Comparison of ENCODE assay signal across 25 mouse cellular contexts in the genomic region with DNA sequence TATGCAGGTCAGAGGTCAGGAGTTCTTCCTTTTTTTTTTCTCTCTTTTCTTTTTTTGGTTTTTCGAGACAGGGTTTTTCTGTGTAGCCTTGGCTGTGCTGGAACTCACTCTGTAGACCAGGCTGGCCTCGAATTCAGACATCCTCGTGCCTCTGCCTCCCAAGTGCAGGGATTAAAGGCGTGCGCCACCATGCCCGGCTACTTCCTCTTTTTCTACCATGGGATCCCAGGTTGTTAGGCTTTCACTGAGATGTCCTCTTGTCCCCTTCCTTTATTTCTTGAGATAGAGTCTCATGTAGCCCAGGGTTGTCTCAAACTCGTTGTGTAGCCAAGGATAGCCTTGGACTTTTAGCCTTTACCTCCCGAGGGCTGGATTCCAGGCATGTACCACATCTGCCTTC. TPM values are rescaled to one million over a fixed set of nuclear protein-coding genes. Genes with fewer than 3 reads are reported as not detected.
DNase-seq lines count a peak whose midpoint lies in the region; ATAC-seq and TF ChIP-seq lines count a peak whose summit lies in the region.
"Had no signal": no experiment of that assay in that cellular context is flagged by ENCODE, and none has a peak within 500 bp of the region (broad histone marks: within the 10 kb centered on the region; RNA-seq: fewer than 3 reads in every experiment).

No protein-coding gene starts in this region.

- no peak for TF ChIP-seq POLR2A in testis, adult 2 months (IDR thresholded peaks at IDR 0.05; ENCODE audit: control insufficient read depth, low read depth, low read length)

- H3K4me3 ChIP-seq in heart, embryonic 14.5 days (ENCODE audit: control insufficient read depth in 1 of 2, insufficient read depth in 1 of 2, low read depth in 1 of 2, low read length in 2 of 2): no peak overlapping the region
- no peak overlapping the region for H3K4me3 ChIP-seq in testis, adult 2 months (ENCODE audit: control insufficient read depth, low read depth, low read length)
- H3K4me3 ChIP-seq: forebrain, embryonic 13.5 days; hindbrain, embryonic 10.5 days; hindbrain, embryonic 15.5 days; limb, embryonic 12.5 days; lung, embryonic 15.5 days; myocyte; neural tube, embryonic 12.5 days had no signal

- DNase-seq in heart, adult 11 months: peak; percentile 80
- DNase-seq in heart, postnatal 10 days: no peak
- DNase-seq in heart, adult 18-20 months: no peak
- no peak for DNase-seq in testis, postnatal 14 days (ENCODE audit: low spot score)
- no peak for DNase-seq in retina, embryonic 14.5 days (ENCODE audit: low spot score)
- DNase-seq: adrenal gland, postnatal 36 days; cerebellum, adult 18-20 months; cerebellum, postnatal 10 days; gastrocnemius, postnatal 25 days; kidney, adult 11 months; kidney, postnatal 14 days; layer of hippocampus, adult 9-11 months had no signal

- H3K4me2 ChIP-seq in heart, embryonic 14.5 days (ENCODE audit: low read length): no peak overlapping the region
- H3K4me2 ChIP-seq: forebrain, embryonic 13.5 days; hindbrain, embryonic 15.5 days; limb, embryonic 12.5 days; liver, embryonic 11.5 days; lung, embryonic 15.5 days; midbrain, embryonic 11.5 days; neural tube, embryonic 12.5 days had no signal

- H3K9me3 ChIP-seq in heart, embryonic 14.5 days (ENCODE audit: control insufficient read depth, low read length): no peaks in the 10 kb centered on the region
- H3K9me3 ChIP-seq: forebrain, embryonic 13.5 days; hindbrain, embryonic 10.5 days; hindbrain, embryonic 15.5 days; limb, embryonic 12.5 days; lung, embryonic 15.5 days; neural tube, embryonic 12.5 days had no signal

- no peak for TF ChIP-seq CTCF in testis, adult 2 months (IDR thresholded peaks at IDR 0.05; ENCODE audit: control insufficient read depth, insufficient read depth, insufficient replicate concordance, low read depth, low read length)

- ATAC-seq in heart, embryonic 14.5 days (ENCODE audit: insufficient number of reproducible peaks, insufficient read depth, low FRiP score, low read depth): peak; percentile 25; the same call in 1 of the 2 replicates
- ATAC-seq: forebrain, embryonic 13.5 days; inflammation-experienced regulatory T-cells, adult 6 months; midbrain, embryonic 16.5 days had no signal

- intact Hi-C loops in heart, postnatal 10 days (cut with DNase I): no loop called here

- WGBS in heart, embryonic 14.5 days: 86% methylated on average over 8 of the region's 8 CpGs

- peaks cover 7 to 11% of the 10 kb centered on the region in 2 experiments; a peak in 3 of 4 replicates for H3K4me1 ChIP-seq in heart, embryonic 14.5 days (ENCODE audit: control insufficient read depth in 2 of 2, insufficient read depth in 2 of 2, low read length in 2 of 2)
- H3K4me1 ChIP-seq in testis, adult 2 months (ENCODE audit: control insufficient read depth, insufficient read depth, low read length): no peaks in the 10 kb centered on the region; the same call in 1 of the 2 replicates
- H3K4me1 ChIP-seq: forebrain, embryonic 13.5 days; hindbrain, embryonic 10.5 days; hindbrain, embryonic 15.5 days; limb, embryonic 12.5 days; neural tube, embryonic 12.5 days had no signal

- H3K36me3 ChIP-seq in heart, embryonic 14.5 days (ENCODE audit: control insufficient read depth, insufficient read depth, low read length): no peaks in the 10 kb centered on the region
- H3K36me3 ChIP-seq in testis, adult 2 months (ENCODE audit: control insufficient read depth, insufficient read depth, low read length): no peaks in the 10 kb centered on the region
- H3K36me3 ChIP-seq: hindbrain, embryonic 10.5 days; hindbrain, embryonic 15.5 days; limb, embryonic 12.5 days; lung, embryonic 15.5 days; neural tube, embryonic 12.5 days had no signal

- no peak overlapping the region for H3K9ac ChIP-seq in heart, embryonic 14.5 days (ENCODE audit: low read length)
- H3K9ac ChIP-seq: forebrain, embryonic 13.5 days; hindbrain, embryonic 15.5 days; limb, embryonic 12.5 days; lung, embryonic 15.5 days; neural tube, embryonic 12.5 days had no signal

- H3K27me3 ChIP-seq in heart, embryonic 14.5 days (ENCODE audit: control insufficient read depth, insufficient read depth, low read length): no peaks in the 10 kb centered on the region
- H3K27me3 ChIP-seq in testis, adult 2 months (ENCODE audit: control insufficient read depth, insufficient read depth, low read length): no peaks in the 10 kb centered on the region
- H3K27me3 ChIP-seq: forebrain, embryonic 13.5 days; hindbrain, embryonic 15.5 days; limb, embryonic 12.5 days; lung, embryonic 15.5 days; neural tube, embryonic 12.5 days had no signal

- peak overlapping the region; percentile 61 to 77 for H3K27ac ChIP-seq in heart, embryonic 14.5 days (replicated peaks in 1 of 2; ENCODE audit: control insufficient read depth in 1 of 2, insufficient read depth in 1 of 2, low read depth in 2 of 2, low read length in 2 of 2)
- H3K27ac ChIP-seq in testis, adult 2 months (ENCODE audit: control insufficient read depth, insufficient read depth, low read depth, low read length): peak overlapping the region; percentile 14
- H3K27ac ChIP-seq: forebrain, embryonic 13.5 days; hindbrain, embryonic 10.5 days; hindbrain, embryonic 15.5 days; limb, embryonic 12.5 days; lung, embryonic 15.5 days; neural tube, embryonic 12.5 days had no signal

RNA-seq across cellular contexts. Expression of a gene that starts 14.5 kb away (rescaled TPM):
- under 1 TPM; 0.86 to 0.92 TPM for total RNA-seq in heart, postnatal 10 days (2021)
- 0.74 and 0.77 TPM in 2 replicates for polyA plus RNA-seq in heart, embryonic 14.5 days (2014; fragmentation: Nextera tagmentation; extraction: Ambion mirVana)
- 1 to 10 TPM in 1 of 2 experiments, under 1 TPM in 1; 0.45 to 1.4 TPM for total RNA-seq in heart, adult 18-20 months (2021)
- polyA plus RNA-seq in testis, adult 2 months (2012; rRNA removed): 0.58 and 0.63 TPM in 2 replicates
